Mouse (Mus musculus) neural tube, embryonic 15.5 days (tissue): ENCODE data around the gene Hapln1. TPM values are rescaled to one million over a fixed set of nuclear protein-coding genes. Genes with fewer than 3 reads are reported as not detected.

Source experiments
- ATAC-seq: fragments of 200-750 bp; cut with Nextera tagmentation; 2 replicates; pipeline ENCODE4 v1.8.0; 2017; ENCODE audit warnings: mild to moderate bottlenecking, moderate TSS enrichment, moderate library complexity; ENCODE audit not compliant: low FRiP score
- H3K27ac ChIP-seq: fragments of 300-500 bp; sonication (generic); replicated peaks from 2 replicates; pipeline ENCODE4 v1.5.1; 2015; ENCODE audit warnings: mild to moderate bottlenecking, inconsistent platforms
- H3K27me3 ChIP-seq: fragments of 300-500 bp; sonication (generic); replicated peaks from 2 replicates; pipeline ENCODE4 v1.6.1; 2015; ENCODE audit warnings: inconsistent platforms
- H3K36me3 ChIP-seq: fragments of 300-500 bp; sonication (generic); 2 replicates; pipeline ENCODE4 v1.6.1; 2015; ENCODE audit warnings: inconsistent platforms
- H3K4me1 ChIP-seq: fragments of 300-500 bp; sonication (generic); 2 replicates; pipeline ENCODE4 v1.6.1; 2015; ENCODE audit warnings: inconsistent platforms
- H3K4me2 ChIP-seq: fragments of 300-500 bp; sonication (generic); 2 replicates; pipeline ENCODE4 v1.6.1; 2015; ENCODE audit warnings: inconsistent platforms, mild to moderate bottlenecking, moderate library complexity
- H3K4me3 ChIP-seq: fragments of 300-500 bp; sonication (generic); replicated peaks from 2 replicates; pipeline ENCODE4 v1.5.1; 2015; ENCODE audit warnings: mild to moderate bottlenecking, inconsistent platforms
- H3K9ac ChIP-seq: fragments of 300-500 bp; sonication (generic); replicated peaks from 2 replicates; pipeline ENCODE4 v1.6.1; 2015; ENCODE audit warnings: mild to moderate bottlenecking, inconsistent platforms
- H3K9me3 ChIP-seq: fragments of 300-500 bp; sonication (generic); replicated peaks from 2 replicates; pipeline ENCODE4 v1.6.1; 2016; ENCODE audit warnings: inconsistent platforms
- WGBS: fragments of 180-500 bp; shearing (Covaris S2); methylation state at CpG from one replicate; pipeline ENCODE4 v1.1.7; 2015; ENCODE audit warnings: mixed read lengths; 5-methylcytosine and 5-hydroxymethylcytosine counted together
- polyA plus RNA-seq: library from polyadenylated mRNA; unstranded; fragments of >200 nt; fragmentation: Nextera tagmentation; extraction: Ambion mirVana; gene quantifications from 2 replicates; pipeline ENCODE4 v1.2.1, GENCODE M21; 2015

Hapln1 gene
- polyA plus RNA-seq, 1 experiment from 2014 or later = 3.3 TPM

DNA sequence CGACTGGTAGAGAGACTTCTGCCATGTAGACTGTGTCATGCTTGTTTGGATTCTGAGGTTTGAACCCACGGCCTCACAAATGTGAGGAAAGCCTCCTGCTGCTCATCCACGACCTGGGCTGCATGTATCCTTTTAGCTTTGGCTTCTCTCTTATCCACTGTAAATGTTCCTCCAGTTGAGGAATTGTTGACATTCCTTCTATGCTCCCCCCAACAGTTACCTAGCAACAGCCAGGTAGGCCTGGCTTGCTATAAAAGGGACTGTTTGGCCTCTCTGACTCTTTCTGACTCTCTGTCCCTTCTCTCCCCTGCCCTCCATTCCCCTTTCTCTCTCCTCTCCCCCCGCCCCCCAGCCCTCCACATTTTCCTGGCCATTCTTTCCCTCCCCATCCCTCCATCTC, 9.9 kb downstream of the Hapln1 start:
- Histone ChIP-seq H3K4me2 (no peak overlapping the region), H3K27ac (no peak overlapping the region), H3K4me1 (no peaks in the 10 kb centered on the region), H3K36me3 (no peaks in the 10 kb centered on the region), H3K9me3 (no peaks in the 10 kb centered on the region), H3K4me3 (no peak overlapping the region), H3K27me3 (no peaks in the 10 kb centered on the region), H3K9ac (no peak overlapping the region)
- 57% methylated on average over 4 of the region's 4 CpGs for WGBS
- ATAC-seq = no peak

- no peaks in the 10 kb centered on the region for H3K9me3 ChIP-seq
- H3K36me3 ChIP-seq = no peaks in the 10 kb centered on the region
- no peaks in the 10 kb centered on the region for H3K27me3 ChIP-seq
- 14% methylated on average over 1 of the region's 1 CpGs for WGBS
- H3K4me1 ChIP-seq = no peaks in the 10 kb centered on the region
- no peak overlapping the region for H3K4me2 ChIP-seq
- H3K4me3 ChIP-seq = no peak overlapping the region
- no peak overlapping the region for H3K9ac ChIP-seq
- no peak for ATAC-seq
- H3K27ac ChIP-seq = no peak overlapping the region
Measured at GRCm38 (mm10) chr13:89551502-89551901, 11.9 kb downstream of the Hapln1 start.

- Histone ChIP-seq H3K4me3 (no peak overlapping the region), H3K9ac (no peak overlapping the region), H3K9me3 (no peaks in the 10 kb centered on the region), H3K4me2 (no peak overlapping the region), H3K27ac (no peak overlapping the region), H3K27me3 (no peaks in the 10 kb centered on the region), H3K4me1 (no peaks in the 10 kb centered on the region), H3K36me3 (no peaks in the 10 kb centered on the region)
- no peak for ATAC-seq
- WGBS = 89% methylated on average over 5 of the region's 5 CpGs
Measured at GRCm38 (mm10) chr13:89564518-89564917, 24.9 kb downstream of the Hapln1 start.

- H3K4me3 ChIP-seq = no peak overlapping the region
- H3K27ac ChIP-seq = no peak overlapping the region
- no peaks in the 10 kb centered on the region for H3K9me3 ChIP-seq
- no peak for ATAC-seq
- no peaks in the 10 kb centered on the region for H3K36me3 ChIP-seq
- no peak overlapping the region for H3K4me2 ChIP-seq
- H3K4me1 ChIP-seq = no peaks in the 10 kb centered on the region
- no peaks in the 10 kb centered on the region for H3K27me3 ChIP-seq
- no peak overlapping the region for H3K9ac ChIP-seq
- 87% methylated on average over 4 of the region's 4 CpGs for WGBS
Measured at GRCm38 (mm10) chr13:89566300-89566699, 26.7 kb downstream of the Hapln1 start.

DNA sequence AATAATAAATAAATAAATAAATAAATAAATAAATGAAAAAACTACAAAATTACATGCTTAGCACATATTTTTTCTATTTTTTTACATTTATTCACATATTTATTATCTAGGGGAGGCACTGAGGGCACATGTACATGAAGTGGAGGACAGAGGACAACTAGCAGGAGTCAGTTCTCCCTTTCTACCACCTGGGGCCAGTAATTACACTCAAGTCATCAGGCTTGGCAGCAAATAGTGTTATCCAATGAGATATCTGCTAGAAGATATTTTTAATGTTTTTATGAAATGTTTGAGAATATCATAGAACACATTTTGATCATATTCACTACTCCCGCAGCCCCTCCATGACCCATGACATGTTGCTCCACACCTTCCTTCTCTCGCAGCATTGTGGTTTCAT, 39.5 kb downstream of the Hapln1 start:
- H3K36me3 ChIP-seq = no peaks in the 10 kb centered on the region
- no peaks in the 10 kb centered on the region for H3K27me3 ChIP-seq
- no peaks in the 10 kb centered on the region for H3K4me1 ChIP-seq
- H3K9ac ChIP-seq = no peak overlapping the region
- H3K27ac ChIP-seq = no peak overlapping the region
- no peak for ATAC-seq
- no peak overlapping the region for H3K4me3 ChIP-seq
- H3K9me3 ChIP-seq = no peaks in the 10 kb centered on the region
- 98% methylated on average over 2 of the region's 2 CpGs for WGBS
- H3K4me2 ChIP-seq = no peak overlapping the region

DNA sequence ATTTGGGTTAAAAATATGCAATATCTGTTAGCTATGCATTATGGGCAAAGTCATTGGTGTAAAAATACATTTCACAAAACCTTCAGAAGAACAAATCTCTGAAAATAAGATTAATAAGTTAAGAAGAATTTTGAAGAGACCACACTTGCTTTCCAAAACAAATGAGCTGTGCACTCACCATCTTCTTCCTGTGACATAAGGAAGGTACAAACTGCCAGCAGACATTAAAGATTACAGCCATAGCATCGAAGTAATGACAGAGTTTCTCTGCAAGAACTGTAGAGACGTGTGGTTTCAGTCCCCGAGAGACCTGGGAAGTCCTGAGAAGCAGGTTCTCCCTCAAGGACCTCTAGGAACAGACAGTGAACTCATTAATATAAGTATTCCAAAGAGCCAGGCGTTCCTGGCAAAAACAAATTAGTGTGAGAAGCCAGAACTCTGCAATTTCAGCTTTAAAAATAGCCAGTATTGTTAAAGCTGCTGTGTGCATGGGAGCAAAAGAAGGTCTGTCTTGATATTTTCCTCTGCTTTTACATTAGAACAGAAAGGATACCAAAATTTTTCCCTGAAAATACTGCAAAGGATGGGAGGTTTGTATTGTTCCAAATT, 43.6 kb downstream of the Hapln1 start:
- 65% methylated on average over 4 of the region's 4 CpGs for WGBS

DNA sequence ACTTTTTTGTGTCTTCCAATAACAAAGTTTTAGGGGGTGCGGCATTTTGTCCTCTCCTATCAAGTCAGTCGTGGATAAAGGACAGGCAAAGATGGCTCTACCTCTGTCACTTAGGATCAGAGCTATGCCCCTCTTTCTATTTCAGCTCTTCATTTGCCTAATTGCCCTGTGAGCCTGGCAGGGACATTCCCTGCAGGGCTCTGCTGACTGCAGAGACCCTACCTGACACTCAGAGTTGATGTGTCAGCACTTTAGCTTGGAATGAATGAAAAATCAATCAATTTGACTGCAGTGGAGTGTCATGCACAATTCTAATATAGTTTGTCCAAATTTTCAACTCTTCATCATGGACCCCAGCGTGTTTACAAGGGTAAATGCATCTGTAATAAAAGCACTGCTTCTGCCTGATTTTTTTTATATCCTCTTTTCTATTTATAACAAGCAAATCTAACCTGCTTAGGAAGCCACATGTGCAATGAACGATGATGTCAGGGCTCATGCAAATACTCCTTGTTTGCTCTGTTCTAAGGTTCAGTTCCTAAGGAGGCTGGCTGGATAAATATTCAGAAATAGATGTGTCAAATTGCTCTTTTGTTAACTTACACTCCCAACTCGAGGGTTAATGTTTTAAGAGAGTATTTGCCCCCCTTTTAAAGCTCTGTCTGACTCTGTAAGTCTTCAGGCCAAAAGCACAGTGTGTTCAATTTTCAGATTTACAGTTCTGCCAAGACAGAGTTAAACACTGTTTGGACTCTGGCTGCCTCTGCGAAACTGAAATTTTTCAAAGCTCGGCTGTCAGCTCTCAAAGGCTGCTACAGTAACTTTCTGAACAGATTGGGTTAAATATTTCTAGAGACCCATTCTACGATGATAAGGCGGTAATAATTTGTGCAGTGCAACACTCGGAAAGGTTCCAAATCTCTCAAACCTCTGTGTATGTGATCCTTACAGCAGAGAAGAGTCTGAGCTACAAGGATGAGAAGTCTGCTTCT, 44.4 kb downstream of the Hapln1 start:
- H3K4me3 ChIP-seq = no peak overlapping the region
- 62% methylated on average over 10 of the region's 10 CpGs for WGBS
- no peak for ATAC-seq
- H3K9ac ChIP-seq = no peak overlapping the region
- H3K4me2 ChIP-seq = no peak overlapping the region
- no peak overlapping the region for H3K27ac ChIP-seq
- no peaks in the 10 kb centered on the region for H3K36me3 ChIP-seq
- H3K27me3 ChIP-seq = no peaks in the 10 kb centered on the region
- H3K4me1 ChIP-seq = no peaks in the 10 kb centered on the region
- H3K9me3 ChIP-seq = no peaks in the 10 kb centered on the region

More for the DNA sequence above, 43.6 kb downstream of the Hapln1 start:
- H3K4me1 ChIP-seq = no peaks in the 10 kb centered on the region
- no peak overlapping the region for H3K4me2 ChIP-seq
- H3K27ac ChIP-seq = no peak overlapping the region
- H3K4me3 ChIP-seq = no peak overlapping the region
- no peaks in the 10 kb centered on the region for H3K9me3 ChIP-seq
- no peaks in the 10 kb centered on the region for H3K36me3 ChIP-seq
- no peak for ATAC-seq
- H3K27me3 ChIP-seq = no peaks in the 10 kb centered on the region
- no peak overlapping the region for H3K9ac ChIP-seq

DNA sequence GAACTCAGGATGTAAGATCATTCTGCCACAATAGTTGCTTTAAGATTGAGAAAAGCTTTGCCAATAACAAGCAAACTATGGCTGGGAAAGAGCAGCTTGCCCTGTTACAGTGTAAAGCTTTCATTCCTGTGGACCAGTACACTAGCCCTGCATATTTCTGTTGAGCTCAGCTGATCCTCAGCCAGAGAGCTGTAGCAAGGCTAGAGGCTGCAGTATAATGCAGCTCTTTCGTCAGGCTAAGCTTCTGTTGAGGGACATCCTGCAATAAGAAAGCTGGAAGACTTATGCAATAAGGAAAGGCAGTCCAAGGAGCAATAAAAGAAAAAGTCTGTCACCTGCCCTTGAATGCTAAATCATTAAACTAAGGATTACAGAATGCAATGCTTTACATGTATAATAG, 45.5 kb downstream of the Hapln1 start:
- no peaks in the 10 kb centered on the region for H3K27me3 ChIP-seq
- no peak overlapping the region for H3K4me3 ChIP-seq
- H3K36me3 ChIP-seq = no peaks in the 10 kb centered on the region
- no peaks in the 10 kb centered on the region for H3K9me3 ChIP-seq
- 56% methylated on average over 1 of the region's 1 CpGs for WGBS
- H3K27ac ChIP-seq = no peak overlapping the region
- H3K4me2 ChIP-seq = no peak overlapping the region
- ATAC-seq = peak; percentile 59; the same call in 1 of the 2 replicates
- H3K4me1 ChIP-seq = no peaks in the 10 kb centered on the region
- no peak overlapping the region for H3K9ac ChIP-seq

- H3K4me2 ChIP-seq = no peak overlapping the region
- no peak for ATAC-seq
- 62% methylated on average over 4 of the region's 4 CpGs for WGBS
- H3K27me3 ChIP-seq = no peaks in the 10 kb centered on the region
- no peaks in the 10 kb centered on the region for H3K36me3 ChIP-seq
- H3K9me3 ChIP-seq = no peaks in the 10 kb centered on the region
- no peak overlapping the region for H3K4me3 ChIP-seq
- H3K27ac ChIP-seq = no peak overlapping the region
- H3K9ac ChIP-seq = no peak overlapping the region
- no peaks in the 10 kb centered on the region for H3K4me1 ChIP-seq
Measured at GRCm38 (mm10) chr13:89595105-89595504, 55.5 kb downstream of the Hapln1 start.

- no peak for ATAC-seq
- H3K4me3 ChIP-seq = no peak overlapping the region
- no peak overlapping the region for H3K27ac ChIP-seq
- no peaks in the 10 kb centered on the region for H3K4me1 ChIP-seq
- H3K27me3 ChIP-seq = no peaks in the 10 kb centered on the region
- H3K9me3 ChIP-seq = no peaks in the 10 kb centered on the region
- no peak overlapping the region for H3K9ac ChIP-seq
- H3K36me3 ChIP-seq = no peaks in the 10 kb centered on the region
- H3K4me2 ChIP-seq = no peak overlapping the region
Measured at GRCm38 (mm10) chr13:89597354-89597753, 57.8 kb downstream of the Hapln1 start.

GRCm38 (mm10) chr13:89600466-89600865, 60.9 kb downstream of the Hapln1 start:
- H3K9me3 ChIP-seq = no peaks in the 10 kb centered on the region
- no peaks in the 10 kb centered on the region for H3K27me3 ChIP-seq
- H3K27ac ChIP-seq = no peak overlapping the region
- H3K4me1 ChIP-seq = no peaks in the 10 kb centered on the region
- H3K36me3 ChIP-seq = no peaks in the 10 kb centered on the region
- no peak for ATAC-seq
- 69% methylated on average over 7 of the region's 7 CpGs for WGBS
- H3K4me2 ChIP-seq = no peak overlapping the region
- no peak overlapping the region for H3K4me3 ChIP-seq
- H3K9ac ChIP-seq = no peak overlapping the region

DNA sequence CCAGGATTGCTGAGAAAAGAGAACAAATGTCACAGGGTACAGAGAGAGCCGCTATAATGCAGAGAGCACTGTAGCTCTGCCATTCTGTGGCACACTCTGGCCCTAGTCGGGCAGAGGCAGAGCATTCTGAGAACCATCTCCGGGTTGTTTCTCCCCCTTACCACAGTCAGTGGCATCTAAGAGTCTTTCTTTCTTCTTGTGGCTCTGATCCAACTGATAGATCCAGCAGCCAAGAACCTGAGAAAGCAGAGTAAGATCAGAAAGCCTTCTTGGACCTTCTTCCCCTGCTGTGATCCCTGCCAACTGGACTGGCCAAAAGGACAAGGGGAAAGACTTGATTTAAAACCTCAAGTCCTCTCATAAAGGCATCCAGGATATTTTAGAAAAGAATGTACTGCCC, 63.7 kb downstream of the Hapln1 start:
- no peak overlapping the region for H3K4me3 ChIP-seq
- no peak overlapping the region for H3K27ac ChIP-seq
- H3K9ac ChIP-seq = no peak overlapping the region
- ATAC-seq = no peak
- no peaks in the 10 kb centered on the region for H3K27me3 ChIP-seq
- WGBS = 78% methylated on average over 3 of the region's 3 CpGs
- no peaks in the 10 kb centered on the region for H3K36me3 ChIP-seq
- no peaks in the 10 kb centered on the region for H3K4me1 ChIP-seq
- H3K9me3 ChIP-seq = no peaks in the 10 kb centered on the region
- no peak overlapping the region for H3K4me2 ChIP-seq
